Mouse (Mus musculus): Measurements from ENCODE around the gene Uckl1.

The Uckl1 gene

GRCm38 (mm10) chr2:181584411-181584942 lies at the start of gene Uckl1:
Uckl1 (minus strand) TSS chr2:181584892.
- ATAC-seq (ENCODE audit: insufficient number of reproducible peaks, low FRiP score, low TSS enrichment): no peak

GRCm38 (mm10) chr2:181632624-181633023 lies 47.9 kb upstream of the Uckl1 start:
- ATAC-seq (ENCODE audit: insufficient number of reproducible peaks, low FRiP score, low TSS enrichment): peak; percentile 61; the same call in 1 of the 2 replicates

GRCm38 (mm10) chr2:181628471-181628870 lies 43.8 kb upstream of the Uckl1 start:
- ATAC-seq (ENCODE audit: insufficient number of reproducible peaks, low FRiP score, low TSS enrichment): no peak

GRCm38 (mm10) chr2:181623401-181623800 lies 38.7 kb upstream of the Uckl1 start:
- no peak for ATAC-seq (ENCODE audit: insufficient number of reproducible peaks, low FRiP score, low TSS enrichment)

GRCm38 (mm10) chr2:181618761-181619495 lies 34.2 kb upstream of the Uckl1 start:
- ATAC-seq (ENCODE audit: insufficient number of reproducible peaks, low FRiP score, low TSS enrichment): no peak

- ATAC-seq (ENCODE audit: insufficient number of reproducible peaks, low FRiP score, low TSS enrichment): no peak
Measured at GRCm38 (mm10) chr2:181602367-181602766, 17.7 kb upstream of the Uckl1 start.

- ATAC-seq (ENCODE audit: insufficient number of reproducible peaks, low FRiP score, low TSS enrichment): no peak
Measured at GRCm38 (mm10) chr2:181601751-181602145, 17.1 kb upstream of the Uckl1 start.

- ATAC-seq (ENCODE audit: insufficient number of reproducible peaks, low FRiP score, low TSS enrichment): peak; percentile 76
Measured at GRCm38 (mm10) chr2:181600828-181601750, 16.4 kb upstream of the Uckl1 start.

- no peak for ATAC-seq (ENCODE audit: insufficient number of reproducible peaks, low FRiP score, low TSS enrichment)
Measured at GRCm38 (mm10) chr2:181600226-181600758, 15.6 kb upstream of the Uckl1 start.

- ATAC-seq (ENCODE audit: insufficient number of reproducible peaks, low FRiP score, low TSS enrichment): peak; percentile 19
Measured at GRCm38 (mm10) chr2:181598454-181599351, 14.0 kb upstream of the Uckl1 start, which contains the start of gene Samd10. Samd10 (minus strand) TSS chr2:181599212.

- ATAC-seq (ENCODE audit: insufficient number of reproducible peaks, low FRiP score, low TSS enrichment): no peak
Measured at GRCm38 (mm10) chr2:181597378-181598061, 12.8 kb upstream of the Uckl1 start.

- no peak for ATAC-seq (ENCODE audit: insufficient number of reproducible peaks, low FRiP score, low TSS enrichment)
Measured at GRCm38 (mm10) chr2:181596221-181596960, 11.7 kb upstream of the Uckl1 start.

- no peak for ATAC-seq (ENCODE audit: insufficient number of reproducible peaks, low FRiP score, low TSS enrichment)
Measured at GRCm38 (mm10) chr2:181594946-181595696, 10.4 kb upstream of the Uckl1 start.

GRCm38 (mm10) chr2:181593937-181594336 lies 9.2 kb upstream of the Uckl1 start:
- no peak for ATAC-seq (ENCODE audit: insufficient number of reproducible peaks, low FRiP score, low TSS enrichment)

- ATAC-seq (ENCODE audit: insufficient number of reproducible peaks, low FRiP score, low TSS enrichment): no peak
Measured at GRCm38 (mm10) chr2:181593042-181593421, 8.3 kb upstream of the Uckl1 start.

GRCm38 (mm10) chr2:181592231-181593041 lies 7.7 kb upstream of the Uckl1 start, which contains the start of gene Zfp512b:
Zfp512b (minus strand) TSS chr2:181592803.
- peak; percentile 45; the same call in 1 of the 2 replicates for ATAC-seq (ENCODE audit: insufficient number of reproducible peaks, low FRiP score, low TSS enrichment)

All from cerebellum, adult (tissue).